Mouse (Mus musculus) ES-Bruce4 (cell line): ENCODE measurements at regions not wholly inside any gene's neighbourhood (a gene's known extent, or its start where the extent isn't known, plus 50 kb on each side); places are given as distances from the start of the nearest gene placed in this dataset.
A peak's percentile ranks its signal among the peaks of the same experiment; 100 is the strongest.

Experiments used
- H3K27ac ChIP-seq: 2 replicates; pipeline ENCODE4 v1.5.1; 2012; ENCODE audit warnings: low read length, inconsistent platforms; ENCODE audit not compliant: insufficient read depth
- H3K27me3 ChIP-seq: 2 replicates; pipeline ENCODE4 v1.6.1; 2012; ENCODE audit warnings: mild to moderate bottlenecking, low read length, inconsistent platforms; ENCODE audit not compliant: control insufficient read depth, poor library complexity, insufficient read depth, severe bottlenecking
- H3K36me3 ChIP-seq: 2 replicates; pipeline ENCODE4 v1.6.1; 2012; ENCODE audit warnings: inconsistent platforms, mild to moderate bottlenecking, low read length, moderate library complexity; ENCODE audit not compliant: control insufficient read depth, poor library complexity, insufficient read depth, severe bottlenecking
- H3K4me1 ChIP-seq: one replicate; pipeline ENCODE4 v1.8.1; 2011; ENCODE audit warnings: low read length; ENCODE audit not compliant: control insufficient read depth, insufficient read depth
- H3K4me3 ChIP-seq: 2 replicates; pipeline ENCODE4 v1.5.1; 2011; ENCODE audit warnings: low read depth, mild to moderate bottlenecking, low read length
- H3K9ac ChIP-seq: 2 replicates; pipeline ENCODE4 v1.6.1; 2012; ENCODE audit warnings: low read depth, mild to moderate bottlenecking, inconsistent platforms; ENCODE audit not compliant: poor library complexity, severe bottlenecking
- H3K9me3 ChIP-seq: replicated peaks from 2 replicates; pipeline ENCODE4 v1.6.1; 2012; ENCODE audit warnings: mild to moderate bottlenecking, low read length, inconsistent platforms; ENCODE audit not compliant: control insufficient read depth, poor library complexity, insufficient read depth, severe bottlenecking
- CTCF ChIP-seq: IDR thresholded peaks from one replicate; pipeline ENCODE4 v1.8.1; 2011; ENCODE audit warnings: low read depth, low read length
- EP300 ChIP-seq: IDR thresholded peaks from 2 replicates; pipeline ENCODE4 v1.6.1; 2011; ENCODE audit warnings: low read depth, low read length; ENCODE audit not compliant: insufficient read depth
- POLR2A ChIP-seq: IDR thresholded peaks from one replicate; pipeline ENCODE4 v1.8.1; 2011; ENCODE audit warnings: low read length; ENCODE audit not compliant: insufficient read depth

DNA sequence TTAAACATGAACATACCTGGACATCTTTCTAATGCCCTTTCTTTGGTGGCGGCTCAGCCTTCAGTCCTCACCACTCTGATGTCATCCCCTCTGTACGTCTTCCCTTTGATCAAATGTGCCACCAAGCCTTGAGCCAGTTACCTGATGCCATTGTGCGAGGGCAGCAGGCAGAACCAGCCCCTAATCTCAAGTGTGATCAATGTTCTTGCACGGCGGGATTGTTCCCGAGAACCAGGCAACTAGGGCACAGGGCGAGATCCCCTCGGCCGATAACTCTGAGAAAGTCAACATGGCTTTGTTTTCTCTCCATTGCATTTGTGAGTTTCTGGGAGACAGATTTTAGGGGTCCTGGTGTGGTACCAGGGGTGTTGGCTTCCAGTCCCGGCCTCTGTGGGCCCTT lies 166.2 kb upstream of the Msx2 start:
- Histone ChIP-seq H3K9ac (no peak overlapping the region), H3K27ac (no peak overlapping the region), H3K4me1 (no peaks in the 10 kb centered on the region), H3K36me3 (no peaks in the 10 kb centered on the region), H3K9me3 (no peaks in the 10 kb centered on the region), H3K4me3 (no peak overlapping the region), H3K27me3 (no peaks in the 10 kb centered on the region)
- TF ChIP-seq CTCF = no peak
- no peak for TF ChIP-seq EP300
- TF ChIP-seq POLR2A = no peak

DNA sequence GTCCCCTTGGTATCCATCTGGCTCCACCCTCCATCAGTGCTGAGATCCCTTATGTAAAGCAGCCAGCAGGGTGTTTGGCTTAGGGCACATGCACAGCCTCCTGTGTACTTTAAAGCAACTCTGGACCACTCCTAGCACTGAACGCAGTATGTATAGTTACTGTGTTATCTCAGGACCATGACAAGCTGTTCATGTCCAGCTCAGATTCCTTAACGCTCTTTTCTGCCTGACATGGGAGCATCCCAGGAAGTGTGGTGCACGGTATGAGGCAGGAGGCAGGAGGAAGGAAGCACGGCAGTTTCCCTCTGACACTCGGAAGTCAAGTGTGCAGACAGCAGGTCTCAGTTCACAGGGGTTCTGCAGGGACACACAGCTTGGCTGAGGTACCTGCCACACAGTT lies 163.1 kb upstream of the Msx2 start:
- Histone ChIP-seq H3K9ac (no peak overlapping the region), H3K9me3 (no peaks in the 10 kb centered on the region), H3K27me3 (no peaks in the 10 kb centered on the region), H3K27ac (no peak overlapping the region), H3K4me1 (no peaks in the 10 kb centered on the region), H3K4me3 (no peak overlapping the region), H3K36me3 (no peaks in the 10 kb centered on the region)
- TF ChIP-seq EP300 (no peak), CTCF (no peak), POLR2A (no peak)

DNA sequence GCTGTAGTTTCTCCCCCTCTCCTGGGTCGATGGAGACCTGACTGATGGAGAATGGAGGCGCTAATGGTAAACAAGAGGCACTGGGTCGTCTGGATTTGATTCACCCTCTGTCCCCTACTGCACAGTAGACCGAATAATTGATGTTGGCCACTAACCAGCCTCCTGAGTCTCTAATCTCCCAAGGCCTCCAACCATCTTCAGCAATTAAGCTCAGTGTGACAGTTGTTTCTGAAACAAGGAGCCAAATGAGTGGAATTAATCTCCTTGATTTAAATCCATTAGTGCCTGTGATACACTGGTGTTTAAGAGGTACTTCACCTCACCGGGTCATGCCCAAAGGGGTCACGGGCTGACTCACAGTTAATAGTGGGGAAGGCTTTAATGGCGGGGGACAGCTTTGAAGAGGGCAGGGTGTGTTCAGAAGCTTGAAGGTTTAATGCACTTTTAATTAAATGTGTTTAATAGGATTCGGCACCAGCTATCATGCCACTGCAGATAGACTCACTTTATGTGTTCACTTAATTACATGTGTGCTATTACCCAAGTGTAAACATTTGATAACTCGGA lies 161.8 kb upstream of the Msx2 start:
- H3K36me3 ChIP-seq = no peaks in the 10 kb centered on the region
- H3K9ac ChIP-seq = no peak overlapping the region
- no peak overlapping the region for H3K27ac ChIP-seq
- no peaks in the 10 kb centered on the region for H3K27me3 ChIP-seq
- no peaks in the 10 kb centered on the region for H3K4me1 ChIP-seq
- no peak for TF ChIP-seq EP300
- no peak for TF ChIP-seq POLR2A
- TF ChIP-seq CTCF = no peak
- no peaks in the 10 kb centered on the region for H3K9me3 ChIP-seq
- no peak overlapping the region for H3K4me3 ChIP-seq

DNA sequence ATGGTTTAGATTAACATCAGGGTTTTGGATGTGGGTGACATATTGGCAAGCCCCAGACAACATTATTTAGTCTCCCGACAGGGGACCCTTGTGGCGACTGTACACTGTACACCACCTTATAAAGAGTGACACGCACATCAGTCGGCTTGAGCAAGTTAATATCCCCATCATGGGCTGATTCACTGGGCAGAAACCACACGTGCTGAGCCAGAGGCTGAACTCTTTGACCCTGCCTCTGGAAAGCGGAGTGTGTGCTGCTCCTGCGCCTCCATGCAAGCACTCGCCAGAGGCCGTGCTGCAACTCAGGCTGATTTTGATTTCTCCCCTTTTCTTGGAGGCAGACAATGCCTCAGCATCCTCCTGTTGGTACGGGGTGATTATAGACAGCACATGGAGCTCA lies 125.2 kb upstream of the Msx2 start:
- Histone ChIP-seq H3K4me1 (no peaks in the 10 kb centered on the region), H3K9ac (no peak overlapping the region), H3K36me3 (no peaks in the 10 kb centered on the region), H3K9me3 (no peaks in the 10 kb centered on the region), H3K27ac (no peak overlapping the region), H3K4me3 (no peak overlapping the region), H3K27me3 (no peaks in the 10 kb centered on the region)
- TF ChIP-seq POLR2A = no peak
- TF ChIP-seq EP300 = no peak

DNA sequence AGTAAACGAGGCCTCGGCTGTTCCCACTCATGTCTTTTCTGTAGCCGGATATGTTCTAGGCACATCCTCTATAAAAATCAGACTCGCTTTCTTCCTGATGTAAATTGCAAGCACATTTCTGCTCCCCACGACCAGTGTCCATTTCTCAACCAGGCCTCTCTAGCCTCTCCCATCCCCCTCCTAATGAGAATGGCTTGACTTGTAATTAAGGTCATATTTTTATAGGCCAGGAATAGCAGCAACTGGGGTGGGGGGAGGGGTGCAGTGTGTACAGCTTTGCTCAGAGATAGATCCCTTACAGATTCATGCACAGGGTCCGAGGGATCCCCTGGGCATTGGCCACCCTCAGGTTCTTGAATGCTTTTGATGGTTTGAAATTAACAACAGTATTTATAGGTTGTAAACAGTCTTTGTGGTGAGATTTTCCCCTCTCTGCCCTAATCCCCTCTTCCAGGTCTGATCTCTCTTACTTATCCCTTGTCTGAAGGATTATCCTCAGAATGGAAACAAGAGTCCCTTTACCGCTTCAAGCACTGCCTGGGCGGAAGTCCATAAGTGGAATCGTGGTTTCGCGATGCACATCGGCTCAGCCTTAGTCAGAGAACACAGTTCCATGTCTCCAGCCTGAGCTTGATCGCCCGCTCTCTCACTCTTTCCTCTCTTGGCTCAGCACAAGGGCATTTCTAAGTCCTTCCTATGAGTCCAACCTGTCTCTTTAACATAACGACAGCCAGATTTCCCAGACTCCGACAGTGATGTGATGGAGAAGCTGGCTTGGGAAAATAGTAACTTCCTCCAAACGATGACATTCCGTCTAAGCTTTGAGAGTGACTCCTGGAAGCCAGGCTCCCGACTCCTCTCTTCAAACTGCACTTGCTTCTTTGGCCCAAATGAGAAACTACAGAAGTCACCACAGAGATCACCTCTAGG lies 124.3 kb upstream of the Msx2 start:
- no peak for TF ChIP-seq CTCF
- TF ChIP-seq POLR2A = no peak
- no peak for TF ChIP-seq EP300
- Histone ChIP-seq H3K27me3 (no peaks in the 10 kb centered on the region), H3K4me1 (no peaks in the 10 kb centered on the region), H3K9me3 (no peaks in the 10 kb centered on the region), H3K9ac (no peak overlapping the region), H3K4me3 (no peak overlapping the region), H3K36me3 (no peaks in the 10 kb centered on the region), H3K27ac (no peak overlapping the region)

DNA sequence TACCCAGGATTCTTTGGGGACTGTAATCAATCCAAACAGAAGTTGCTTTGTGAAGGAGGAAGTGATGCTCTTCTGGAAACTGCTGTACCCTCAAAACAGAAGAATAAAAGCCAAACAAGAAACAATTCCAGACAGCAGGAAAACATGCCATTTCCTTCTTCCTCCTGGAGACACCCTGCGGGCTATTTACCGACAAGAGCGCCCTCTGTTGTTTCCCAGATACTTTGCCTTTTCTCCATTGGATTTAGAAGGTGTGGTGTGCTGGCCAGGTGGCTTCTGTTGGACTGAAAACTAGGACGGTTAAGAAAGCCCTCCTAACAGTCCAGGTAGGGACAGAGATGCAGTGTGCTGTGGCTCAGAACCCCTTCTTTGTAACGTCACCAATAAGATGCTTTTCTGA lies 119.9 kb upstream of the Msx2 start:
- Histone ChIP-seq H3K9me3 (no peaks in the 10 kb centered on the region), H3K4me3 (no peak overlapping the region), H3K9ac (no peak overlapping the region), H3K27ac (no peak overlapping the region), H3K36me3 (no peaks in the 10 kb centered on the region), H3K27me3 (no peaks in the 10 kb centered on the region), H3K4me1 (no peaks in the 10 kb centered on the region)
- TF ChIP-seq POLR2A (no peak), CTCF (peak; percentile 23), EP300 (no peak)
